Mouse (Mus musculus): ENCODE measurements around the gene Nrtn. TPM values are rescaled to one million over a fixed set of nuclear protein-coding genes. Genes with fewer than 3 reads are reported as not detected.

Gene Nrtn
- not detected for polyA plus RNA-seq (2014; fragmentation: Illumina TruSeq; extraction: RNeasy Lipid Tissue Mini Kit (QIAGEN cat#74804); ENCODE audit: low read depth, low replicate concordance)

DNA sequence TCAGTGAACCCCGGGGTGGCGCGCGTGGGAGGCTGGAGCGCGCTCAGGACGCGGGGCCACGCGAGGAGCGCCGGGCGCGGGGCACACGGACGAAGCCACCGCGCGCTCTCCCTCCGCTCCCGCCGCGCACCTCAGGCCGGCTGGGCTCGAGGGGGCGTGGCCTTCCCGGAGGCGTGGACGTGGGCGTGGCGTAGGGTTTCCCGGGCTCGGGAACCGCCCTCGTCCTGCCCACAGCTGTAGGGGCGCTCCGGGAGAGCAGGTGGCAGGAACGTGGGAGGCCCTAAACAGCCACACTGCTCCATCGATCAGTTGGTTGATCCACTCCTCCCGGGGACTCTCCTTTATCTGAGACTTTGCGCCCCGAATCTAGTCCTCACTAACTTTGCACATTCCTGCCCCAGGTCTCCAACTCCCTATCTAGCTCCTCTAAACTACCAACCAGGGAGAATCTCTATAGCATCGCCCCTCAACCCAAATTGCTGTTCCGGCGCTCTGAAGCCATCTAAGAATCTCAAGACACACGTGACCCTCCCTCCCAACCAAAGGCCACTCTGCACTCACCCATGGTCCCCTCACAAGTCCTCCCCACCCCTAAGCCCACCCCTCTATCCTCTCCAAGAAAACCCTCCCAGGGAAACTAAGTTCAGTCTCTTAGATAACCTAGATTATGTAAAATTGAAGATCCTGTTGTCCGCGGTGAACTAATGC lies at the start of gene Nrtn:
Gene Nrtn, minus strand, starts transcription at position 115 of the 708 bp plus-strand sequence.

GRCm38 (mm10) chr17:56769950-56770349 lies 12.6 kb upstream of the Nrtn start, which contains the start of gene Prr22:
Gene Prr22, plus strand, starts transcription at chr17:56770250.

DNA sequence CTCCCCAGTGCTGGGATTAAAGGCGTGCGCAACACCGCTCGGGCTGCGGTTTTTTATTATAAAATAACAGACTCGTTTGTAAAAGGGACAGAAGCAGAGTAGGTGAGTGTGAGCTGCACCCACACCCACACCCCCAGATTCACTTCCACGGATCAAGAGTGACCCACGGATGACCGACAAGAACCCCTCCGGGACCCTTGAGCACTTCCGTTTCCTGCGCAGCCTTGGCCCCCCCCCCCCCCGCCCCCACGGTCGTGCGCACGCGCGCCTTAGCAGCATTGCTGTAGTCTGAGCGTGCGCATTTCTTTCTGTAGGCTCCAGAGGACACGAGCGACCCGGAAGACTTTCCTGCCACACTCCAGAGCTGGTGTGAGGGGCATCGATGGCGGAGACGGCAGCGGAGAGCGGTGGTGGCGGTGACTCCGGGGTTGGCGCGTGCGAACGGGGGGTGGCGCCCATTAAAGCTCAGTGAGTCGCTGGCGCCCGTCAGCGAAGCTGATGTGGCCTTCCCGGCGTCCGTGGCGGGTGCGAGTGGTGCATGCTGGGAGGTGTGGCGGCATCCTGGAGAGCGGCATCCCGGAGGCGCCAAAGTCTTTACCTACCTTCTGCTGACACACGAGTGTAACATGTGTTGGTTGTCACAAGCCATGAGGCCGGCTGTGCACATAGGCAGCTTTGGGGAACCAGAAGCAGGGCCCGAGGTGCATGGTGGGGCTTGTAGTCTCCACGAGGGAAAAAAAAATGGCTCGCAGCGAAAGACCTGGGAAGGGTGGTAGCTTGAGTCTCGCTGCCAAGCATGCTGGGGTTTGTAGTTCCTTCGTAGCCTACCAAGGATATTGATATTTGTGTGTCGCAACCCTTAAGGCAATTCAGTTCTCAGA lies 7.4 kb upstream of the Nrtn start, which contains the start of gene Dus3l:
Gene Dus3l, plus strand, starts transcription at position 284 of the 881 bp plus-strand sequence.

GRCm38 (mm10) chr17:56717363-56718058 lies 39.8 kb downstream of the Nrtn start, which contains the start of the genes Ndufa11 and Vmac:
Gene Ndufa11, plus strand, starts transcription at chr17:56717767.
Gene Vmac, minus strand, starts transcription at chr17:56718022.

Other genes with a start within 250 kb of the Nrtn start
- gene Znrf4, start 245.1 kb downstream of the Nrtn start, polyA plus RNA-seq (2014; fragmentation: Illumina TruSeq; extraction: RNeasy Lipid Tissue Mini Kit (QIAGEN cat#74804); ENCODE audit: low read depth, low replicate concordance): not detected
- gene Gm20219, start 203.1 kb downstream of the Nrtn start, polyA plus RNA-seq (2014; fragmentation: Illumina TruSeq; extraction: RNeasy Lipid Tissue Mini Kit (QIAGEN cat#74804); ENCODE audit: low read depth, low replicate concordance): not detected
- gene Safb2, start 172.9 kb downstream of the Nrtn start, polyA plus RNA-seq (2014; fragmentation: Illumina TruSeq; extraction: RNeasy Lipid Tissue Mini Kit (QIAGEN cat#74804); ENCODE audit: low read depth, low replicate concordance): 22.4 TPM
- gene Safb, start 172.7 kb downstream of the Nrtn start, polyA plus RNA-seq (2014; fragmentation: Illumina TruSeq; extraction: RNeasy Lipid Tissue Mini Kit (QIAGEN cat#74804); ENCODE audit: low read depth, low replicate concordance): 7.8 TPM
- 30.1 TPM for gene 2410015M20Rik, start 147.8 kb downstream of the Nrtn start, polyA plus RNA-seq (2014; fragmentation: Illumina TruSeq; extraction: RNeasy Lipid Tissue Mini Kit (QIAGEN cat#74804); ENCODE audit: low read depth, low replicate concordance)
- gene Rpl36, start 144.1 kb downstream of the Nrtn start, polyA plus RNA-seq (2014; fragmentation: Illumina TruSeq; extraction: RNeasy Lipid Tissue Mini Kit (QIAGEN cat#74804); ENCODE audit: low read depth, low replicate concordance): not detected
- gene Lonp1, start 130.6 kb downstream of the Nrtn start, polyA plus RNA-seq (2014; fragmentation: Illumina TruSeq; extraction: RNeasy Lipid Tissue Mini Kit (QIAGEN cat#74804); ENCODE audit: low read depth, low replicate concordance): 10.4 TPM
- gene Catsperd, start 129.4 kb downstream of the Nrtn start, polyA plus RNA-seq (2014; fragmentation: Illumina TruSeq; extraction: RNeasy Lipid Tissue Mini Kit (QIAGEN cat#74804); ENCODE audit: low read depth, low replicate concordance): 0.53 TPM
- 1.4 TPM for gene Ranbp3, start 84.2 kb downstream of the Nrtn start, polyA plus RNA-seq (2014; fragmentation: Illumina TruSeq; extraction: RNeasy Lipid Tissue Mini Kit (QIAGEN cat#74804); ENCODE audit: low read depth, low replicate concordance)
- gene Ndufa11, start 39.8 kb downstream of the Nrtn start, polyA plus RNA-seq (2014; fragmentation: Illumina TruSeq; extraction: RNeasy Lipid Tissue Mini Kit (QIAGEN cat#74804); ENCODE audit: low read depth, low replicate concordance): not detected
- 6.5 TPM for gene Vmac, start 39.5 kb downstream of the Nrtn start, polyA plus RNA-seq (2014; fragmentation: Illumina TruSeq; extraction: RNeasy Lipid Tissue Mini Kit (QIAGEN cat#74804); ENCODE audit: low read depth, low replicate concordance)
- gene Dus3l, start 7.2 kb upstream of the Nrtn start, polyA plus RNA-seq (2014; fragmentation: Illumina TruSeq; extraction: RNeasy Lipid Tissue Mini Kit (QIAGEN cat#74804); ENCODE audit: low read depth, low replicate concordance): 0.64 TPM
- gene Prr22, start 12.7 kb upstream of the Nrtn start, polyA plus RNA-seq (2014; fragmentation: Illumina TruSeq; extraction: RNeasy Lipid Tissue Mini Kit (QIAGEN cat#74804); ENCODE audit: low read depth, low replicate concordance): not detected
- not detected for gene Rfx2, start 73.5 kb upstream of the Nrtn start, polyA plus RNA-seq (2014; fragmentation: Illumina TruSeq; extraction: RNeasy Lipid Tissue Mini Kit (QIAGEN cat#74804); ENCODE audit: low read depth, low replicate concordance)
- gene Acsbg2, start 116.9 kb upstream of the Nrtn start, polyA plus RNA-seq (2014; fragmentation: Illumina TruSeq; extraction: RNeasy Lipid Tissue Mini Kit (QIAGEN cat#74804); ENCODE audit: low read depth, low replicate concordance): not detected
- not detected for gene 1700061G19Rik, start 117.9 kb upstream of the Nrtn start, polyA plus RNA-seq (2014; fragmentation: Illumina TruSeq; extraction: RNeasy Lipid Tissue Mini Kit (QIAGEN cat#74804); ENCODE audit: low read depth, low replicate concordance)
- 0.77 TPM for gene Mllt1, start 177.9 kb upstream of the Nrtn start, polyA plus RNA-seq (2014; fragmentation: Illumina TruSeq; extraction: RNeasy Lipid Tissue Mini Kit (QIAGEN cat#74804); ENCODE audit: low read depth, low replicate concordance)
- not detected for gene Acer1, start 224.6 kb upstream of the Nrtn start, polyA plus RNA-seq (2014; fragmentation: Illumina TruSeq; extraction: RNeasy Lipid Tissue Mini Kit (QIAGEN cat#74804); ENCODE audit: low read depth, low replicate concordance)
- 4.0 TPM for gene Clpp, start 232.8 kb upstream of the Nrtn start, polyA plus RNA-seq (2014; fragmentation: Illumina TruSeq; extraction: RNeasy Lipid Tissue Mini Kit (QIAGEN cat#74804); ENCODE audit: low read depth, low replicate concordance)
- gene Alkbh7, start 239.8 kb upstream of the Nrtn start, polyA plus RNA-seq (2014; fragmentation: Illumina TruSeq; extraction: RNeasy Lipid Tissue Mini Kit (QIAGEN cat#74804); ENCODE audit: low read depth, low replicate concordance): 2.8 TPM
- gene Pspn, start 242.5 kb upstream of the Nrtn start, polyA plus RNA-seq (2014; fragmentation: Illumina TruSeq; extraction: RNeasy Lipid Tissue Mini Kit (QIAGEN cat#74804); ENCODE audit: low read depth, low replicate concordance): not detected

All from liver, adult 10 weeks (tissue).